In the genomic region with DNA sequence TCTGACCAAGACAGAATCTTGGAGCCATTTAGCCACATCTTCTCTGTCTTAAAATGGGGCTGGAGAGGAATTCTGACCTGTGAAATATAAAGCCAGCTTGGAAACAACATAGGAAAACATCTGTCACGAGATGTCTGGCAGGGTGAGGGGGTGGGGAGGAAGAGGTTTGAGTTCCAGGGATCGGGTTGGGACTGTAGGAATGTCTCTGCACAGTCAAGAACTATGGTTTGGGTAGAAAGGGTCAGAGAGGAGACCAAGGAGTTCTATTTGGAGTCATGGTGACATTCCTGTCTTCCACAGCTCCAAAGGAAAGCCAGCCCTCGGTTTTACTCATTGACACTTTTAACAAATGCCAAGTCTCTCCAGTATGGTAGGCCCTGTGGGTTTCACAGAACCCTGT, we compare ENCODE assay signal across 30 mouse cellular contexts. TPM values are rescaled to one million over a fixed set of nuclear protein-coding genes. Genes with fewer than 3 reads are reported as not detected.
DNase-seq lines count a peak whose midpoint lies in the region; ATAC-seq and TF ChIP-seq lines count a peak whose summit lies in the region.
"Had no signal": no experiment of that assay in that cellular context is flagged by ENCODE, and none has a peak within 500 bp of the region (broad histone marks: within the 10 kb centered on the region; RNA-seq: fewer than 3 reads in every experiment).

No protein-coding gene starts in this region.

- no peaks in the 10 kb centered on the region for H3K36me3 ChIP-seq in kidney, embryonic 15.5 days
- H3K36me3 ChIP-seq in midbrain, embryonic 11.5 days (ENCODE audit: control insufficient read depth, insufficient read depth, low read length) = no peaks in the 10 kb centered on the region
- no peaks in the 10 kb centered on the region for H3K36me3 ChIP-seq in midbrain, embryonic 15.5 days (replicated peaks)
- H3K36me3 ChIP-seq in forebrain, embryonic 12.5 days (replicated peaks) = peaks cover 31% of the 10 kb centered on the region
- H3K36me3 ChIP-seq: embryonic facial prominence, embryonic 15.5 days; forebrain, embryonic 15.5 days had no signal

- WGBS in kidney, embryonic 15.5 days = 48% methylated on average over 3 of the region's 3 CpGs
- WGBS in midbrain, embryonic 11.5 days = 86% methylated on average over 3 of the region's 3 CpGs
- 89% methylated on average over 3 of the region's 3 CpGs for whole genome bisulfite sequencing in midbrain, embryonic 15.5 days
- 82% methylated on average over 3 of the region's 3 CpGs for WGBS in forebrain, embryonic 12.5 days

- no peak overlapping the region for H3K4me2 ChIP-seq in kidney, embryonic 15.5 days
- no peak overlapping the region for H3K4me2 ChIP-seq in midbrain, embryonic 11.5 days
- H3K4me2 ChIP-seq in midbrain, embryonic 15.5 days = no peak overlapping the region
- no peak overlapping the region for H3K4me2 ChIP-seq in forebrain, embryonic 12.5 days
- H3K4me2 ChIP-seq: embryonic facial prominence, embryonic 13.5 days; embryonic facial prominence, embryonic 15.5 days; forebrain, embryonic 13.5 days; forebrain, embryonic 15.5 days had no signal

- H3K27me3 ChIP-seq in kidney, embryonic 15.5 days = no peaks in the 10 kb centered on the region
- H3K27me3 ChIP-seq in midbrain, embryonic 11.5 days (ENCODE audit: control insufficient read depth, insufficient read depth, low read length) = no peaks in the 10 kb centered on the region
- H3K27me3 ChIP-seq in midbrain, embryonic 15.5 days (replicated peaks) = no peaks in the 10 kb centered on the region
- H3K27me3 ChIP-seq in forebrain, embryonic 12.5 days = 0 out of 2 replicates have a peak, but pooled peaks cover 3% of the 10 kb centered on the region
- H3K27me3 ChIP-seq: embryonic facial prominence, embryonic 15.5 days; forebrain, embryonic 13.5 days; forebrain, embryonic 15.5 days had no signal

- peak overlapping the region; percentile 57 for H3K27ac ChIP-seq in gastrocnemius, adult 2 months
- 0 out of 2 replicates have a peak overlapping the region, but pooled peaks have one; percentile 14 for H3K27ac ChIP-seq in kidney, embryonic 15.5 days
- no peak overlapping the region for H3K27ac ChIP-seq in midbrain, embryonic 11.5 days (ENCODE audit: low read depth, low read length)
- no peak overlapping the region for H3K27ac ChIP-seq in midbrain, embryonic 15.5 days
- no peak overlapping the region for H3K27ac ChIP-seq in forebrain, embryonic 12.5 days
- H3K27ac ChIP-seq: embryonic facial prominence, embryonic 13.5 days; embryonic facial prominence, embryonic 15.5 days; forebrain, embryonic 10.5 days; forebrain, embryonic 13.5 days; forebrain, embryonic 15.5 days had no signal

- no peak overlapping the region for H3K4me3 ChIP-seq in gastrocnemius, adult 2 months
- no peak overlapping the region for H3K4me3 ChIP-seq in kidney, embryonic 15.5 days (replicated peaks)
- no peak overlapping the region for H3K4me3 ChIP-seq in midbrain, embryonic 11.5 days (ENCODE audit: low read depth, low read length)
- no peak overlapping the region for H3K4me3 ChIP-seq in midbrain, embryonic 15.5 days
- H3K4me3 ChIP-seq in forebrain, embryonic 12.5 days (replicated peaks) = no peak overlapping the region
- H3K4me3 ChIP-seq: embryonic facial prominence, embryonic 13.5 days; embryonic facial prominence, embryonic 15.5 days; erythroblast, embryonic 14.5 days; forebrain, embryonic 10.5 days; forebrain, embryonic 13.5 days; forebrain, embryonic 15.5 days had no signal

- TF ChIP-seq CTCF in gastrocnemius, adult 2 months (IDR thresholded peaks at IDR 0.05) = no peak

- no peak for ATAC-seq in kidney, embryonic 15.5 days (replicated peaks; ENCODE audit: low FRiP score)
- ATAC-seq in midbrain, embryonic 11.5 days (ENCODE audit: low FRiP score) = no peak
- ATAC-seq in midbrain, embryonic 15.5 days (replicated peaks) = no peak
- ATAC-seq in forebrain, embryonic 12.5 days (ENCODE audit: low FRiP score) = no peak
- ATAC-seq: CD4-positive, CD25-positive, alpha-beta regulatory T cell, adult 4 months; forebrain, embryonic 13.5 days; forebrain, embryonic 15.5 days; forebrain, postnatal 0 days had no signal

- H3K9ac ChIP-seq in kidney, embryonic 15.5 days = no peak overlapping the region
- no peak overlapping the region for H3K9ac ChIP-seq in midbrain, embryonic 11.5 days (ENCODE audit: low read length)
- H3K9ac ChIP-seq in midbrain, embryonic 15.5 days = no peak overlapping the region
- H3K9ac ChIP-seq in forebrain, embryonic 12.5 days = no peak overlapping the region
- H3K9ac ChIP-seq: embryonic facial prominence, embryonic 13.5 days; embryonic facial prominence, embryonic 15.5 days; forebrain, embryonic 13.5 days; forebrain, embryonic 15.5 days; forebrain, postnatal 0 days had no signal

- DNase-seq in gastrocnemius, adult 2 months = no peak
- DNase-seq in gastrocnemius, postnatal 4 days (ENCODE audit: low spot score in 2 of 2) = no peak
- DNase-seq in kidney, adult 18-20 months = no peak
- DNase-seq in midbrain, embryonic 11.5 days (ENCODE audit: low spot score, missing footprints) = peak; percentile 72
- DNase-seq in ZHBTc4 (ENCODE audit: low read depth, low spot score) = peak; percentile 58
- DNase-seq: adrenal gland, adult 2 months; adrenal gland, postnatal 10 days; adrenal gland, postnatal 25 days; B cell, adult 2 months; cerebellum, adult 11 months; cerebellum, adult 18-20 months; cerebellum, adult 8-10 months; cerebellum, adult 9-11 months; cerebellum, postnatal 14 days; cerebellum, postnatal 36 days; embryo, embryonic 11 days; forebrain, postnatal 0 days had no signal

- intact Hi-C loops in gastrocnemius, adult 2 months (cut with DNase I) = no loop called here

- H3K4me1 ChIP-seq in kidney, embryonic 15.5 days = peaks cover 65% of the 10 kb centered on the region
- H3K4me1 ChIP-seq in midbrain, embryonic 11.5 days (ENCODE audit: control insufficient read depth, insufficient read depth, low read length) = peaks cover 15% of the 10 kb centered on the region
- peaks cover 46% of the 10 kb centered on the region for H3K4me1 ChIP-seq in midbrain, embryonic 15.5 days
- H3K4me1 ChIP-seq in forebrain, embryonic 12.5 days = peaks cover 25% of the 10 kb centered on the region

- no peaks in the 10 kb centered on the region for H3K9me3 ChIP-seq in kidney, embryonic 15.5 days (replicated peaks)
- H3K9me3 ChIP-seq in midbrain, embryonic 11.5 days (ENCODE audit: control insufficient read depth, low read length) = no peaks in the 10 kb centered on the region
- H3K9me3 ChIP-seq in midbrain, embryonic 15.5 days = no peaks in the 10 kb centered on the region
- H3K9me3 ChIP-seq in forebrain, embryonic 12.5 days = no peaks in the 10 kb centered on the region
- H3K9me3 ChIP-seq: embryonic facial prominence, embryonic 13.5 days; embryonic facial prominence, embryonic 15.5 days; forebrain, embryonic 10.5 days; forebrain, embryonic 13.5 days; forebrain, embryonic 15.5 days had no signal

RNA-seq across cellular contexts. Expression of gene Fxyd6, which starts 3.9 kb away (rescaled TPM):
- 10 to 100 TPM; 26.7 to 84.7 TPM for total RNA-seq in gastrocnemius, adult 2 months (2021)
- 10 to 100 TPM; 70.2 to 77.0 TPM for total RNA-seq in gastrocnemius, postnatal 4 days (2021)
- 178 and 187 TPM in 2 replicates for polyA plus RNA-seq in kidney, embryonic 15.5 days (2015; fragmentation: Nextera tagmentation; extraction: Ambion mirVana)
- 123 and 129 TPM in 2 replicates for polyA plus RNA-seq in midbrain, embryonic 11.5 days (2014; fragmentation: Nextera tagmentation; extraction: Ambion mirVana)
- 639 and 647 TPM in 2 replicates for polyA plus RNA-seq in midbrain, embryonic 15.5 days (2015; fragmentation: Nextera tagmentation; extraction: Ambion mirVana)
- 206 TPM in 2 replicates for polyA plus RNA-seq in forebrain, embryonic 12.5 days (2016; fragmentation: Nextera tagmentation; extraction: Ambion mirVana)
- total RNA-seq: common myeloid progenitor, adult 5-6 weeks; MEL had no signal
- polyA plus RNA-seq: CD4-positive, CD25-positive, alpha-beta regulatory T cell, adult 4 months; erythroblast, embryonic 14.5 days had no signal

RNA-seq across cellular contexts. Expression of gene Fxyd2, which starts 25.6 kb away (rescaled TPM):
- 1 to 10 TPM in 1 of 2 experiments, under 1 TPM in 1; 0.82 to 1.7 TPM for total RNA-seq in gastrocnemius, adult 2 months (2021)
- 1 to 10 TPM; 2.0 to 2.8 TPM for total RNA-seq in gastrocnemius, postnatal 4 days (2021)
- 451 and 476 TPM in 2 replicates for polyA plus RNA-seq in kidney, embryonic 15.5 days (2015; fragmentation: Nextera tagmentation; extraction: Ambion mirVana)
- 1.00 and 1.5 TPM in 2 replicates for polyA plus RNA-seq in midbrain, embryonic 11.5 days (2014; fragmentation: Nextera tagmentation; extraction: Ambion mirVana)
- 10.4 and 11.4 TPM in 2 replicates for polyA plus RNA-seq in midbrain, embryonic 15.5 days (2015; fragmentation: Nextera tagmentation; extraction: Ambion mirVana)
- polyA plus RNA-seq in forebrain, embryonic 12.5 days (2016; fragmentation: Nextera tagmentation; extraction: Ambion mirVana) = 2.0 and 2.3 TPM in 2 replicates
- total RNA-seq: CH12.LX, MEL had no signal
- polyA plus RNA-seq: CD4-positive, CD25-positive, alpha-beta regulatory T cell, adult 4 months; erythroblast, embryonic 14.5 days had no signal

RNA-seq across cellular contexts. Expression of gene Dscaml1, which starts 52.5 kb away (rescaled TPM):
- total RNA-seq in gastrocnemius, adult 2 months (2021) = not detected
- under 1 TPM; 0.32 to 0.36 TPM for total RNA-seq in gastrocnemius, postnatal 4 days (2021)
- 0.13 and 0.30 TPM in 2 replicates for polyA plus RNA-seq in kidney, embryonic 15.5 days (2015; fragmentation: Nextera tagmentation; extraction: Ambion mirVana)
- polyA plus RNA-seq in midbrain, embryonic 11.5 days (2014; fragmentation: Nextera tagmentation; extraction: Ambion mirVana) = 0.74 and 0.86 TPM in 2 replicates
- polyA plus RNA-seq in midbrain, embryonic 15.5 days (2015; fragmentation: Nextera tagmentation; extraction: Ambion mirVana) = 18.4 and 19.6 TPM in 2 replicates
- polyA plus RNA-seq in forebrain, embryonic 12.5 days (2016; fragmentation: Nextera tagmentation; extraction: Ambion mirVana) = 7.0 and 8.9 TPM in 2 replicates
- total RNA-seq: CH12.LX; common myeloid progenitor, adult 5-6 weeks; MEL had no signal
- polyA plus RNA-seq: CD4-positive, CD25-positive, alpha-beta regulatory T cell, adult 4 months; erythroblast, embryonic 14.5 days had no signal

RNA-seq across cellular contexts. Expression of gene Tmprss13, which starts 55.0 kb away (rescaled TPM):
- under 1 TPM; 0.48 to 0.73 TPM for total RNA-seq in gastrocnemius, adult 2 months (2021)
- total RNA-seq in gastrocnemius, postnatal 4 days (2021) = under 1 TPM; 0.12 to 0.26 TPM
- polyA plus RNA-seq in kidney, embryonic 15.5 days (2015; fragmentation: Nextera tagmentation; extraction: Ambion mirVana) = 0.23 and 0.38 TPM in 2 replicates
- polyA plus RNA-seq in midbrain, embryonic 11.5 days (2014; fragmentation: Nextera tagmentation; extraction: Ambion mirVana) = not detected in 2 replicates
- not detected in 2 replicates for polyA plus RNA-seq in midbrain, embryonic 15.5 days (2015; fragmentation: Nextera tagmentation; extraction: Ambion mirVana)
- polyA plus RNA-seq in forebrain, embryonic 12.5 days (2016; fragmentation: Nextera tagmentation; extraction: Ambion mirVana) = 0.08 TPM in 1 of 2 replicates, not detected in the other
- total RNA-seq: CH12.LX; common myeloid progenitor, adult 5-6 weeks; forebrain, postnatal 0 days; MEL had no signal
- polyA plus RNA-seq: erythroblast, embryonic 14.5 days; forebrain, embryonic 10.5 days; forebrain, embryonic 13.5 days; forebrain, embryonic 15.5 days had no signal

Comparison
In these comparisons a context has a peak if more than half of its experiments do, and no peak if none do; other contexts are left out.
1. DNase-seq: peak in midbrain, embryonic 11.5 days (single experiment) and ZHBTc4 (single experiment); none in gastrocnemius, adult 2 months (single experiment), gastrocnemius, postnatal 4 days (0 of 2) and kidney, adult 18-20 months (single experiment).
2. H3K27ac ChIP-seq: peak in gastrocnemius, adult 2 months (single experiment) and kidney, embryonic 15.5 days (single experiment); none in midbrain, embryonic 11.5 days (single experiment), midbrain, embryonic 15.5 days (single experiment) and forebrain, embryonic 12.5 days (single experiment).
3. RNA of gene Fxyd2, which starts 25.6 kb away (polyA plus RNA-seq): 451 to 476 TPM in kidney, embryonic 15.5 days; 10.4 to 11.4 TPM in midbrain, embryonic 15.5 days, 2.0 to 2.3 TPM in forebrain, embryonic 12.5 days and 1.00 to 1.5 TPM in midbrain, embryonic 11.5 days; every median in the first group is over 10 times any median in the second.